Mouse (Mus musculus): ENCODE results near the gene Otop1.

Otop1 gene

GRCm38 (mm10) chr5:38302651-38303050 is 26.9 kb downstream of the Otop1 start:
- no peak for DNase-seq

- no peak for DNase-seq
Measured at GRCm38 (mm10) chr5:38305241-38305640, 29.5 kb downstream of the Otop1 start.

- peak; percentile 89 for DNase-seq
Measured at GRCm38 (mm10) chr5:38307255-38308101, 31.7 kb downstream of the Otop1 start.

DNA sequence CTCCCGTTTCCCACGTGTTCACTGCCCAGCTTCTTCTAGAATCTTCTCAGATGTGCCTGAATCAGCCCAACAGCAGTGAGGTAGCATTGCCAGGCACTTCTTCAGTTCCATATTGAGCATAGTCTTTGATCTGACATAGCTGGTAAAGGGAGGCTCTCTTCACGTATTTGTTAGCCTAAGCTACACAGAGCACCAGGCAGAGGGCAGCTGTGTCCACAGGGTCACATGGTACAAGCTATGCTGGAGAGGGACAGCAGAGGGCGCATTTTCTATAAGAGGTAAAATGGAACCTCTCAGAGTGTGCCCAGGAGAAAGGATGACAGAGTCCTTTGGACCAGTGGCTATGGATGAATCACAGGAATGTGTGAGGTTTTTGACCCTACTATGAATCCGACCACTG is 33.1 kb downstream of the Otop1 start:
- DNase-seq, result peak; percentile 57 to 64

- DNase-seq, result no peak
Measured at GRCm38 (mm10) chr5:38309795-38310194, 34.0 kb downstream of the Otop1 start.

DNA sequence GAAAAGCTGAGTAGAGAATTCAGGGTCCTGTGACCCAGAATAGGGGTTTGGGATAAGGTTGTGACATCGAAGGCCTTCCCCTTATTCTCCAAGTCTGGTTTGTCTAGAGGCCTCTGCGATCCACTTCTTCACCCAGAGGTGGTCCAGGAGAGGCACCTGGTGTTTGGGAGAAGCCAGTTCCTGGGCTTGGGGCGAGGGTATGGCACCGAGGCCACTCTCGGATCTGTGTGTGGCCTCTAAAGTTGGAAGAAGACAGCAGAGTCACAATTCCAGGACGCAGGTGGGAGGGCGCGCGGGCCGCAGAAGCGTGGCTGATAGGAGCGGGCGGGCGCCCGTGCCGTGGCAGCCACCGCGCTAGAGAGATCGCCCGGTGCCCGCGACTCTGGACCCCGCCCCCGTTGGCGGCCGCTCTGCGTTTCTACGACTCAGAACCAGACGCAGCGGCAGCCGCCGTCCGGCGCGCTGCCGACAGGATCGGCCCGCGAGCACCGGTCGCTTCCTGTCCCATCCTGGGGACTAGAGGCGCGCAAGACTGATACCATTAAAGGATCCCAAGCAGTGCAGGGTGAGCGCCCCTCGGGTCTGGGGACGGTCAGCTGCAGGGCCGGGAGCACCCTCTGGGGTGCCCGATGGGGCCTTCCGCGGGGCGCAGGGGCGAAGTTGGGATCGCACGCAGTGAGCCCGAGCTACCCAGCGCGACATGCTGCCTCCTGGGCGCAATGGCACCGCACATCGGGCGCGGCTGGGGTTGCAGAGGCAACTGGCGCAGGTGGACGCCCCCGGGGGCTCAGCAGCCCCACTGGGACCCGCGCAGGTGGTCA is 43.4 kb downstream of the Otop1 start, which contains the start of gene Drd5:
Gene Drd5, plus strand, starts transcription at position 402 of the 821 bp plus-strand sequence.
- no peak for DNase-seq

DNA sequence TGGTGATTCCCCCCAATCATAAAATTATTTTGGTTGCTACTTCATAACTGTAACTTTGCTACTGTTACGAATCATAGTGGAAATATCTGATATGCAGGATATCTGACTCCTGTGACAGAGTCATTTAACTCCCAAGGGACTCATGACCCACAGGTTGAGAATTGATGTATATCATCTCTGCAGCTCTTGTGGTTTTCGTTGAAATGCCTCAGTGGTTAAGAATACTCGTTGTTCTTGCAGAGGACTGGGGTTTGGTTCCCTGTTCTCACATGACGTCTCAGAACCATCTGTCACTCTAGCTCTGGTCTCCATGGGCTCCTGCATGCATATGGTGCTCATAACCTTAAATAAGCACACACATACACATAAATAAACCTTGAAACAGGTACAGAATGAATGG is 57.6 kb downstream of the Otop1 start:
- peak; percentile 2 to 7 for DNase-seq

DNA sequence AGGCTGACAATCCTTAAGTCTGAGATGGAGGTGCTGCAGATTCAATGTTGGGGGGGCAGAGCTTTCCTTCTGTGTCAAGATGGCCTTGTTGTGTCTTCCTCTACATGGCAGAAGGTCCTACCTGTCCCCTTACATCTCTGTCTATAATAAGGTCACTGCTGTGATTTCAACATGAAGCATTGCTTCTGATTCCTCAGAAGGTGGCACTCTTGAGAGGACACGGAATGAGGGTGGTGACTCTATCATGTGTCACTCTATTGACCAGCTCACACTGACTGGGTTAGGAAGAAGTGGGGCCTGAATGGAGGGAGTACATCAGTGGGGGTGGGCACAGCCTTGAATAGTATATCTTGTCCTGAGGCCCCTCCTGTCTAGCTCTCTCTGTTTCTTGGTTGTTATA is 58.8 kb downstream of the Otop1 start:
- no peak for DNase-seq

GRCm38 (mm10) chr5:38343101-38343500 is 67.3 kb downstream of the Otop1 start:
- no peak for DNase-seq

DNA sequence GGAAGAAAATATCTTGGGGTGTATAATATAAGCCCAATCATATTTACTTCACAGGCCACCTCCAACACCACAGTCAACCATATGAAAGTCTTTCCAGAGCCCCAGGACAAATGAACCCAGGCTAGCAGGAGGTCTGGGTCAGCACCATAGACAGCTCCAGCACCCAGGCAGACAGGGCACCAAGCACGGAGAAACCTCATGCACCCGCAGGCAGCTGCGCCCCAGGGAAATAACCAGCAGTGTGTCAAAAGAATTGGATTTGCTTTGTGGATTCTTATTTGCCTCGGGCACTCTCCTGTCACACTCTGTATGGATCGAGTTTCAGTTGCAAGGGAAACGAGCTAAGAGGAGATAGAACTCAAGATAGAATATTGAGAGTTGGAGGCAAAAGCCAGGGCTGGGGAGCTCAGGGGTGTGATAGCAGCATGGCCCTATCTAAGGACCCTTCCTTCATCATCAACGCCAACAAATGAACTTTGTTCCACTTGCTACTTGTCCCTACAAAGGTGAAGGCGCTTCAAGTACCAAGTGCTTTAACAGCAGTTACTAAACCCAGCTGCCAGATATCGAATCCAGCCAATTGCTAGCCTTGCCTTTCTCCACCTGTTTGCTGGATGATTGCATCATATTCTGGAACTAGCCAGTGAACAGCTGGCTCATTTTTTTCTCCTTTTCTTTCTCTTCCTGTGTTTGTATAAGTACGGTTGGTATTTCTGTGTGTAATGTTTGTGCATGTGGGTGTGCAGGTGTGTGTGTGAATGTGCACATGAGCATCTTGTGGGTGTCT is 71.1 kb downstream of the Otop1 start:
- peak; percentile 12 for DNase-seq

GRCm38 (mm10) chr5:38350351-38350929 is 74.7 kb downstream of the Otop1 start:
- no peak for DNase-seq
